Mouse (Mus musculus): Measurements from ENCODE around the gene Grip1.

Gene Grip1

DNA sequence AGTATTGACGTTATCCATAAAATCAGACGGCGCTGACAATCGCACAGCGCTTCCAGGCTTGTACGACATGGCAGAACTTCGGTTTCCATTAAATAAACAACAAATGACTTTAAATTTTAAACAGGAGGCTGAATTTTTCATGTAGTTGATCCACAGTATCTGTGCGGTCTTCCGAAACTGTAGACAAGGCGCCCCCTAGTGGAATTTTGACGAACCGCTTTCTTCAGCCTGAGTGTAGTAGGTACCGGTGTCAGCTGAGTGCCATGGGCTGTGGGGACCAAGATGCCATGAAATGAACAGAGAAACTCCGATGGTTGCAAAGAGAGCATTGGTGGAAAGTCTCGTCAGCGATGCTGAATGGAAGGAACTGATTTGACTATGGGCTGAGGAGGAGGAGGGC is 677.0 kb downstream of the Grip1 start:
- no peak for DNase-seq (ENCODE audit: inconsistent ontology term)

DNA sequence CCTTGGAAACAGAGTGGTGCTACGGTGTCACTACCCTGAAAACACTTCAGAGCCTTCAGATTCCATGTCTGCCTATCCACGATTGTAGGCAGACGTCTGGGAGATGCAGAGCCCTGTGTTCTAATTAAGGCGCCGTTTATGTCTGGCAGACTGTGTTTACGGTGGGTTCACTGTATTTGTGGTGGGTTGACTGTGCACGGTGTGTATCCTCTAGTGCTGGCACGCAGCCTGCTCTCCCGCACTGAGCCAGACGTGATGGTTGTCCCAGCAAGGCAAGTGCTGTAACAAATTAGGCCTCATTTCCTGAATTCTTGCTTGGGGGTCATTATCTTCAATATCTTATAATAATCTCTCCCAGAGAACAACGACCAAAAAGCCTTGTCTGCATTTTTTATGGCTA is 680.1 kb downstream of the Grip1 start:
- DNase-seq (ENCODE audit: inconsistent ontology term): no peak

GRCm38 (mm10) chr10:120136020-120136562 is 682.5 kb downstream of the Grip1 start:
- no peak for DNase-seq (ENCODE audit: inconsistent ontology term)
